Mouse (Mus musculus) megakaryocyte, embryonic 14.5 days (primary cell): ENCODE results near the gene Npr1. TPM values are rescaled to one million over a fixed set of nuclear protein-coding genes. Genes with fewer than 3 reads are reported as not detected.

Experiments
- H3K27me3 ChIP-seq: replicated peaks from 2 replicates; pipeline ENCODE3; 2012; ENCODE audit warnings: inconsistent platforms
- H3K36me3 ChIP-seq: replicated peaks from 2 replicates; pipeline ENCODE3; 2012; ENCODE audit warnings: low read length, inconsistent platforms, mixed read lengths
- H3K4me1 ChIP-seq: 2 replicates; pipeline ENCODE4 v1.6.1; 2012; ENCODE audit warnings: inconsistent platforms
- H3K4me3 ChIP-seq: replicated peaks from 2 replicates; pipeline ENCODE3; 2012; ENCODE audit warnings: moderate library complexity, mild to moderate bottlenecking, inconsistent platforms
- H3K9me3 ChIP-seq: 2 replicates; pipeline ENCODE4 v1.6.1; 2012; ENCODE audit warnings: inconsistent platforms
- FLI1 ChIP-seq: IDR thresholded peaks from 2 replicates; pipeline ENCODE4 v1.6.1; 2012; ENCODE audit warnings: low read length, inconsistent platforms, mixed read lengths
- GATA1 ChIP-seq: IDR thresholded peaks from 3 replicates; pipeline ENCODE4 v1.6.1; 2012; ENCODE audit warnings: mixed read lengths, low read length, inconsistent platforms, borderline replicate concordance
- polyA plus RNA-seq: library from polyadenylated mRNA; stranded (reverse); fragments of >175 nt; gene quantifications from 2 replicates; pipeline ENCODE4 v1.2.3, GENCODE M21; 2012; ENCODE audit warnings: low replicate concordance; ENCODE audit not compliant: insufficient read depth

Npr1 gene
- polyA plus RNA-seq, 1 experiment = 2.6 TPM

DNA sequence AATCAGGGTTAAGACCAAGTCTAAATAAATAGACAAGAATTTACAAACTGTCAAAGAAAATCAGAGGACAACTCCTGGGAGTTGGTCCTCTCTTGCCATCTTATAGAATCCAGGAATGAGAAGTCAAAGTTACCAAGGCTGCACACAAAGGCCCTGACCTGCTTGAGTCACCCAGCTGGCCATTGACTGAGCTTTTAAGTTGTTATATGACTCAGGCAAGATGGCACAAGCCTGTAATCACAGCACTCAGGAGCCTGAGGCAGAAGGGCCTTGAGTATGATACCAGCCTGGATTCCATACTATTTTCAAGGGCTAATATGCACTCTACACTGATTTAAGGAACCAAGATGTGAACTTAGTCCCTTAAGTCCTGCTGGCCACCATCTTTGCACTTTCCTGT is 42.1 kb downstream of the Npr1 start:
- TF ChIP-seq GATA1 (no peak), FLI1 (no peak)
- peaks cover 33% of the 10 kb centered on the region for H3K4me1 ChIP-seq
- H3K9me3 ChIP-seq = no peaks in the 10 kb centered on the region
- H3K27me3 ChIP-seq = no peaks in the 10 kb centered on the region
- H3K4me3 ChIP-seq = no peak overlapping the region
- peaks cover 79% of the 10 kb centered on the region for H3K36me3 ChIP-seq

DNA sequence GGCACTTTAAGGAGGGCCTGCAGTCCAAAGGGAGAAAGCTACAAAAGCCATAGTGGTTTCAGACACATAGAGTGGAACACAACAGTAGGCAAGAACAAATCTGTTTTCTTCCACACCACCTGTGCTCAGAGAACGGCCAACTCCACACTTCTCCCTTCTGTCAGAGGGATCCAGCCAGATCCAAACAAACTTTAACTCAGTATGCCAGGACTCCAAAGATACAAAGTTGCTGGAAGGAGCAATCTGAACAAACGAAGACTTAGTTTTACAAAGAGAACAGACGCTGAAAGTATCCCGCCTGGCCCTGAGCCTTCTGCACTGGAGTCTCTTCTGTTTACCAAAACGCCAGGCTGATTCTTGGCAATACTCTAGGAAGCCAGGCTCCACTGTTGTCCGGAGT is 45.0 kb downstream of the Npr1 start:
- Histone ChIP-seq H3K4me3 (no peak overlapping the region), H3K36me3 (peaks cover 91% of the 10 kb centered on the region), H3K27me3 (no peaks in the 10 kb centered on the region), H3K9me3 (no peaks in the 10 kb centered on the region), H3K4me1 (peaks cover 22% of the 10 kb centered on the region)
- TF ChIP-seq GATA1 (no peak), FLI1 (no peak)

DNA sequence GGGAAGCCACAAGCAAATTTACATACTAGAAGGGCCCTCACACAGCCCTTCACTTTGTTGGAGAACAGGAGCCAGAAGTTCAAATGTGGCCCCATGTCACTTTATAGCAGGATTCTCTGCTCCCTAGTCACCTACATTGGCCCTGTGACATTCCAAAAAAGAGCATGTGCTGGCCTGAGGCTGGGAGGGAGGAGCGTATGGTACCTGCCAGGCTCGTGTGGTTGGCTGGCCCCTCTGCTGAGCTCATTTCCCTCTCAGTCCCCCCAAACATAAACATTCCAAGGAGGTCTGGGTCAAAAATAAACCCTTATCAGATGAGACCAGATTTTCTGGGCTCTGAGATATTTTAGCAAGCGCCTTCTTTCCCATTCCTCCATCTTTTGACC is 52.7 kb downstream of the Npr1 start:
- Histone ChIP-seq H3K36me3 (peaks cover 100% of the 10 kb centered on the region), H3K4me1 (peaks cover 25% of the 10 kb centered on the region), H3K9me3 (no peaks in the 10 kb centered on the region), H3K27me3 (no peaks in the 10 kb centered on the region), H3K4me3 (no peak overlapping the region)
- no peak for TF ChIP-seq GATA1
- no peak for TF ChIP-seq FLI1

DNA sequence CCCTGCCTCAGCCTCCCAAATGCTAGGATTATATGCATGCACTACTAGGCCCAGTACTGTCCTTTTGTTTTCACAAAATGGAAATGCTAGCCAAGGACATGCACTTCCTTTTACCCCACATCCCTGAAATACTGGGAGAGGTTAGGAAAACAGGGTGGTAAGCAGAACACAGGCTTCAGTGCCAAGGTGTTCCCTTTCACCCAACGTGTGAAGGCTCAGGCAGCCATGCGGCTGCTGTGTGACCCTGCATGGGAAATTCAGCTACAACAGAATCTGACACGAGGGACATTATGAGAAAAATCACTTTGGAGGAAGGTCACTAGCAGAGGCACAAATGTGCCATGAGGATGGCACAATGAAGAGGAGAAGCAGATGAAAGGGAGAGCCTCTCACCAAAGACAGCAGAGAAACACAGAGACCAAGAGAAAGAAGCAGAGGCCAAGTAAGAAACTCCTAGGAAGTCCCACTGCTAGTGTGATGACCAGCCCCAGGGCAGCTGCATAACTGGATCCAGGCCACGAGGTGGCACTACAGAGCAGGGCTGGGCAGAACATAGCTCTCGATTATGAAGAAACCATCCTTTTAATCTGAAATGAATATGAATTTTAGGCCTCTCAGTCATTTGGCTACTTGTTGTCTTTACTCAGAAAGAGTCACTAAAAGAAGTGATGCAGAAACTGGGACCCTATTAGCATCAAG is 53.2 kb downstream of the Npr1 start:
- H3K4me3 ChIP-seq = no peak overlapping the region
- no peaks in the 10 kb centered on the region for H3K27me3 ChIP-seq
- TF ChIP-seq FLI1 = no peak
- TF ChIP-seq GATA1 = no peak
- H3K4me1 ChIP-seq = peaks cover 29% of the 10 kb centered on the region
- peaks cover 100% of the 10 kb centered on the region for H3K36me3 ChIP-seq
- no peaks in the 10 kb centered on the region for H3K9me3 ChIP-seq

DNA sequence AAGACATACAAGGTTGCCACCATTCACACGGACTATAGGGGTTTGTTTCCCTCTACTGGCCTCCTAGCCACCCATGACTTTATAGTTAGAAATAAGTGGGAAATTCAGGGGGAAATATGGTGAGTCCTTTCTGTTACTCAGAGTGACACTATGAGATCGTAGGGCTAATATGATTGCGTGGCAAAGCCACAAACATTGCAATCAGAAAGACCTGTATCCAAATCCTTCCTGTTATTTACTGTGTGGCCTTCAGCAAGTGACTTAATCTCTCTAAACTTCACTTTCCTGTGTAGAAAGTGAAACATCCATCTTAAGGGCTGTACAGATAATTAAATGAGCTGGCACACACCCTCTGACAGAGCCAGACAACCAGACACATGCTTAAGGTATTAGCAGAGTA is 56.9 kb downstream of the Npr1 start:
- no peaks in the 10 kb centered on the region for H3K27me3 ChIP-seq
- no peaks in the 10 kb centered on the region for H3K9me3 ChIP-seq
- H3K4me1 ChIP-seq = peaks cover 23% of the 10 kb centered on the region
- no peak overlapping the region for H3K4me3 ChIP-seq
- peaks cover 100% of the 10 kb centered on the region for H3K36me3 ChIP-seq
- TF ChIP-seq FLI1 = no peak
- no peak for TF ChIP-seq GATA1

DNA sequence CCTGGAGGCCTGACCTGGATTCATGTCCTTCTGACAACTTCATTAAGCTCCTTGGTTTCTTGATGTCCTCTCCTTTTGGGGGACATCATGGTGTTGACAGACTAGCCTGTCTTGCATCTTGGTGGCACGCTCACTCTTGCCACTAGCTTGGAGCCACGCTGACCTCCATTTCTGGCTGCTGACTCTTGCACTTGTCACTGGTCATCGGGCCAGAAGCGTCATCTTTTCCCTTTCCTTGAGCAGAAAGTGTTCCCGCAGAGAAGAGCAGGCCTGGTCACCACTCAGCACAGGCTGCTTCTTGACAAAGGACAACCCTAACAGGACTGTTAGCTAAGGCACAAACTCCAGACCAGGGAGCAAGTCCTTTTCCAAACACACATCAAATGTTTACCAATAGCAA is 59.3 kb downstream of the Npr1 start:
- H3K9me3 ChIP-seq = no peaks in the 10 kb centered on the region
- no peak for TF ChIP-seq GATA1
- H3K36me3 ChIP-seq = peaks cover 100% of the 10 kb centered on the region
- no peaks in the 10 kb centered on the region for H3K27me3 ChIP-seq
- no peak overlapping the region for H3K4me3 ChIP-seq
- peaks cover 23% of the 10 kb centered on the region for H3K4me1 ChIP-seq

DNA sequence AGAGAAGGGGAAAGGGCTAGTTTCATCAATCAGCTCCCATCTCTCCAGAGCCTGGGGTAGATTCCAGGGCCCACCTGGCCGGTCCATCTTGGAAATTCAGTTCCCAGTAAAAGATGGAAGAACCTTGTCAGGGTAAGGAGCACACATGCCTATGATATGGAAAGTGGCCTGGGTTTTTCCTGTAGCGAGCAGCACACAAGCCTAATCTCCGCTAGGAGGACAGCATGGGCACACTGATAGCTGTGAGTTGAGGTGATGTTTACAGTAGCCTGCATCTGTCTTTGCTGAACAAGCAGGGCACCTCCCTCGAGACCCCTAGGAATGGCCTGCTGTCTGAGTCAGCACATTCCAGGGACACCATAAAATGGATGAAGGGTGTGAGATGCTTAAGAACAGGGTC is 61.1 kb downstream of the Npr1 start:
- TF ChIP-seq FLI1 = no peak
- TF ChIP-seq GATA1 = no peak
- Histone ChIP-seq H3K9me3 (no peaks in the 10 kb centered on the region), H3K36me3 (peaks cover 100% of the 10 kb centered on the region), H3K27me3 (no peaks in the 10 kb centered on the region), H3K4me1 (peaks cover 19% of the 10 kb centered on the region), H3K4me3 (no peak overlapping the region)

DNA sequence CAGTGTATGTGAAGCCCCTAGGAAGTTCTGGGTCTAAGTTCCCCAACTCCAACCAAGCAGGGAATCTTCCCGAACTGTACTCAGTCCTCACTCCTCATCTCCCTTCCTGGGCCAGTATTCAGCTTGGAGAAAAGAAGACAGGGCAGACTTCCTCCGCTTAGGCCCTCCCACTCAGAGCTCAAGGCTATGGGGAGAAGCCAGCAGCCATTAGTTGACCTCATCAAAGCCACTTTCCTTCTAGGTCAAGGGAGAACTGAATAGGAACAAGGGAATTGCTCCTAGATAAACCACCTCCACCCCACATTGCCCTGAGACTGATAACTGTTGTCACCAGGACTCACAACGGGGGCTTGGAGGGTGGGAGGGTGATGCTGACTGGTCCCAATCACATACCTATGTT is 61.5 kb downstream of the Npr1 start:
- Histone ChIP-seq H3K4me3 (no peak overlapping the region), H3K36me3 (peaks cover 100% of the 10 kb centered on the region), H3K9me3 (no peaks in the 10 kb centered on the region), H3K27me3 (no peaks in the 10 kb centered on the region), H3K4me1 (peaks cover 15% of the 10 kb centered on the region)
- no peak for TF ChIP-seq GATA1

DNA sequence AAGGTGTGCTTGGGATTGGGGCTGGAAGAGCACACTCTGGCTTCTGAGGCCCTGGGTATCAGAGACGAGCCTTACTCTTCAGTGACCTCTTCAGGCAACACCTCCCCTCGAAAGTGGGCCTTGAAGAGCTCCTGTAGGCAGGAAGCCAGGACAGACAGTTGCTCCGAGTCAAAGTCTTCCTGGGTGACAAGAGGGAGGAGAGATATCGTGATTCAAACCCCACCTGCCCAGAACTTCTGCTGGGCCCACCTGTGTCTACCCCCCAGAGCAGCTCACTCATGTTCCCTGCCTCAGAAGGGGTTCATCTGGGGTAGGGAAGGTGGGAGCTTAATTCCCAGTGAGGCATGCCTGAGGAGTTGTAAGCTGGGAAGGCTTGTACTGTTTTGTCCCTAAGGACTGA is 64.7 kb downstream of the Npr1 start:
- no peak for TF ChIP-seq GATA1
- no peak for TF ChIP-seq FLI1
- peaks cover 98% of the 10 kb centered on the region for H3K36me3 ChIP-seq
- H3K9me3 ChIP-seq = no peaks in the 10 kb centered on the region
- H3K4me1 ChIP-seq = peaks cover 4% of the 10 kb centered on the region; the same call in 1 of the 2 replicates
- H3K4me3 ChIP-seq = no peak overlapping the region
- H3K27me3 ChIP-seq = no peaks in the 10 kb centered on the region

Other genes with a start within 250 kb of the Npr1 start
- gene Jtb, start 234.3 kb downstream of the Npr1 start, polyA plus RNA-seq = 132 and 150 TPM in 2 replicates
- 0.07 TPM in 1 of 2 replicates, not detected in the other for gene Creb3l4, start 222.4 kb downstream of the Npr1 start, polyA plus RNA-seq
- 14.4 and 22.8 TPM in 2 replicates for gene Slc39a1, start 217.7 kb downstream of the Npr1 start, polyA plus RNA-seq
- gene Crtc2, start 211.7 kb downstream of the Npr1 start, polyA plus RNA-seq = 53.7 and 79.0 TPM in 2 replicates
- 41.0 and 105 TPM in 2 replicates for gene Dennd4b, start 200.7 kb downstream of the Npr1 start, polyA plus RNA-seq
- 2.8 and 3.2 TPM in 2 replicates for gene Gatad2b, start 172.7 kb downstream of the Npr1 start, polyA plus RNA-seq
- 2.3 and 3.1 TPM in 2 replicates for gene Slc27a3, start 75.9 kb downstream of the Npr1 start, polyA plus RNA-seq
- gene Ints3, start 32.2 kb downstream of the Npr1 start, polyA plus RNA-seq = 15.5 and 21.9 TPM in 2 replicates
- 10.5 TPM in 1 of 2 replicates, not detected in the other for gene Ilf2, start 10.3 kb upstream of the Npr1 start, polyA plus RNA-seq
- 3.0 and 5.3 TPM in 2 replicates for gene Snapin, start 25.2 kb upstream of the Npr1 start, polyA plus RNA-seq
- gene Chtop, start 43.6 kb upstream of the Npr1 start, polyA plus RNA-seq = 33.3 and 68.8 TPM in 2 replicates
- gene S100a1, start 48.5 kb upstream of the Npr1 start, polyA plus RNA-seq = 9.9 and 105 TPM in 2 replicates
- gene S100a13, start 48.6 kb upstream of the Npr1 start, polyA plus RNA-seq = 3.7 and 30.3 TPM in 2 replicates
- 0.10 TPM in 1 of 2 replicates, not detected in the other for gene S100a14, start 61.0 kb upstream of the Npr1 start, polyA plus RNA-seq
- gene S100a16, start 71.4 kb upstream of the Npr1 start, polyA plus RNA-seq = not detected in 2 replicates
- gene S100a3, start 94.7 kb upstream of the Npr1 start, polyA plus RNA-seq = not detected in 2 replicates
- not detected in 2 replicates for gene S100a2, start 124.4 kb upstream of the Npr1 start, polyA plus RNA-seq
- gene Gm42674, start 136.0 kb upstream of the Npr1 start, polyA plus RNA-seq = not detected in 2 replicates
- gene S100a4, start 137.9 kb upstream of the Npr1 start, polyA plus RNA-seq = not detected in 2 replicates
- gene S100a5, start 142.7 kb upstream of the Npr1 start, polyA plus RNA-seq = not detected in 2 replicates
- 1.3 TPM in 1 of 2 replicates, not detected in the other for gene S100a6, start 147.0 kb upstream of the Npr1 start, polyA plus RNA-seq
- not detected in 2 replicates for gene S100a7a, start 188.2 kb upstream of the Npr1 start, polyA plus RNA-seq
- 2.9 TPM in 1 of 2 replicates, not detected in the other for gene S100a8, start 203.1 kb upstream of the Npr1 start, polyA plus RNA-seq
- gene S100a9, start 229.9 kb upstream of the Npr1 start, polyA plus RNA-seq = 33.8 TPM in 1 of 2 replicates, not detected in the other